Comparison of ENCODE assay signal across 13 mouse cellular contexts in genomic region chr11:77855396-77855795, GRCm38 (mm10). TPM values are rescaled to one million over a fixed set of nuclear protein-coding genes. Genes with fewer than 3 reads are reported as not detected.
DNase-seq lines count a peak whose midpoint lies in the region; ATAC-seq and TF ChIP-seq lines count a peak whose summit lies in the region.
"Had no signal": no experiment of that assay in that cellular context is flagged by ENCODE, and none has a peak within 500 bp of the region (broad histone marks: within the 10 kb centered on the region; RNA-seq: fewer than 3 reads in every experiment).

No protein-coding gene starts in this region.

- H3K27ac ChIP-seq in intestine, embryonic 15.5 days, result no peak overlapping the region
- no peak overlapping the region for H3K27ac ChIP-seq in intestine, postnatal 0 days (ENCODE audit: low read depth, low read length)
- 0 out of 2 replicates have a peak overlapping the region, but pooled peaks have one; percentile 53 for H3K27ac ChIP-seq in forebrain, embryonic 10.5 days
- peak overlapping the region; percentile 62 for H3K27ac ChIP-seq in hindbrain, embryonic 12.5 days
- peak overlapping the region; percentile 44 for H3K27ac ChIP-seq in neural tube, embryonic 12.5 days
- H3K27ac ChIP-seq: kidney, postnatal 0 days; macrophage had no signal

- H3K4me3 ChIP-seq in intestine, embryonic 15.5 days (replicated peaks), result no peak overlapping the region
- H3K4me3 ChIP-seq in intestine, postnatal 0 days (ENCODE audit: low read depth, low read length), result no peak overlapping the region
- H3K4me3 ChIP-seq in forebrain, embryonic 10.5 days, result no peak overlapping the region
- no peak overlapping the region for H3K4me3 ChIP-seq in hindbrain, embryonic 12.5 days
- H3K4me3 ChIP-seq in neural tube, embryonic 12.5 days, result no peak overlapping the region

- no peak for TF ChIP-seq CTCF in intestine, postnatal 0 days (IDR thresholded peaks at IDR 0.05; ENCODE audit: low read depth)

- DNase-seq in forebrain, embryonic 10.5 days (ENCODE audit: extremely low spot score, low spot score), result no peak
- no peak for DNase-seq in adrenal gland, postnatal 4 days (ENCODE audit: low spot score in 2 of 2)
- DNase-seq in kidney, adult 11 months, result no peak
- DNase-seq: layer of hippocampus, postnatal 36 days; thymus, adult 18-20 months had no signal

- H3K4me1 ChIP-seq in intestine, embryonic 15.5 days (replicated peaks), result peaks cover 25% of the 10 kb centered on the region
- no peaks in the 10 kb centered on the region for H3K4me1 ChIP-seq in intestine, postnatal 0 days (replicated peaks; ENCODE audit: control insufficient read depth, insufficient read depth, low read length)
- peaks cover 58% of the 10 kb centered on the region for H3K4me1 ChIP-seq in forebrain, embryonic 10.5 days
- peaks cover 78% of the 10 kb centered on the region for H3K4me1 ChIP-seq in hindbrain, embryonic 12.5 days
- peaks cover 77% of the 10 kb centered on the region for H3K4me1 ChIP-seq in neural tube, embryonic 12.5 days

- peak overlapping the region; percentile 10; the same call in 1 of the 2 replicates for H3K9ac ChIP-seq in intestine, embryonic 15.5 days
- H3K9ac ChIP-seq in intestine, postnatal 0 days (ENCODE audit: low read depth, low read length), result no peak overlapping the region
- no peak overlapping the region for H3K9ac ChIP-seq in hindbrain, embryonic 12.5 days
- no peak overlapping the region for H3K9ac ChIP-seq in neural tube, embryonic 12.5 days

- H3K9me3 ChIP-seq in intestine, embryonic 15.5 days, result no peaks in the 10 kb centered on the region
- H3K9me3 ChIP-seq in intestine, postnatal 0 days (ENCODE audit: control insufficient read depth), result no peaks in the 10 kb centered on the region
- no peaks in the 10 kb centered on the region for H3K9me3 ChIP-seq in forebrain, embryonic 10.5 days
- no peaks in the 10 kb centered on the region for H3K9me3 ChIP-seq in hindbrain, embryonic 12.5 days (replicated peaks)
- H3K9me3 ChIP-seq in neural tube, embryonic 12.5 days, result no peaks in the 10 kb centered on the region

- no peak overlapping the region for H3K4me2 ChIP-seq in intestine, embryonic 15.5 days (replicated peaks)
- no peak overlapping the region for H3K4me2 ChIP-seq in intestine, postnatal 0 days (replicated peaks; ENCODE audit: low read depth)
- no peak overlapping the region for H3K4me2 ChIP-seq in hindbrain, embryonic 12.5 days (replicated peaks)
- 0 out of 2 replicates have a peak overlapping the region, but pooled peaks have one; percentile 1 for H3K4me2 ChIP-seq in neural tube, embryonic 12.5 days (replicated peaks)

- ATAC-seq in intestine, embryonic 15.5 days, result no peak
- ATAC-seq in intestine, postnatal 0 days, result no peak
- ATAC-seq in hindbrain, embryonic 12.5 days (ENCODE audit: low FRiP score), result no peak
- no peak for ATAC-seq in neural tube, embryonic 12.5 days (ENCODE audit: low FRiP score, low read depth)
- ATAC-seq in megakaryocyte, adult 5-6 weeks (ENCODE audit: poor library complexity, severe bottlenecking), result no peak

- H3K36me3 ChIP-seq in intestine, embryonic 15.5 days, result peaks cover 16% of the 10 kb centered on the region; the same call in 1 of the 2 replicates
- H3K36me3 ChIP-seq in intestine, postnatal 0 days (ENCODE audit: control insufficient read depth, insufficient read depth), result peaks cover 82% of the 10 kb centered on the region
- peaks cover 63% of the 10 kb centered on the region for H3K36me3 ChIP-seq in forebrain, embryonic 10.5 days (replicated peaks)
- peaks cover 41% of the 10 kb centered on the region for H3K36me3 ChIP-seq in hindbrain, embryonic 12.5 days
- H3K36me3 ChIP-seq in neural tube, embryonic 12.5 days, result peaks cover 57% of the 10 kb centered on the region

- WGBS in intestine, embryonic 15.5 days, result 41% methylated on average over 15 of the region's 15 CpGs
- WGBS in intestine, postnatal 0 days, result 59% methylated on average over 15 of the region's 15 CpGs
- WGBS in forebrain, embryonic 10.5 days, result 66% methylated on average over 15 of the region's 15 CpGs
- 34% methylated on average over 15 of the region's 15 CpGs for WGBS in hindbrain, embryonic 12.5 days
- 15% methylated on average over 15 of the region's 15 CpGs for WGBS in neural tube, embryonic 12.5 days

- no peaks in the 10 kb centered on the region for H3K27me3 ChIP-seq in intestine, embryonic 15.5 days (replicated peaks)
- H3K27me3 ChIP-seq in intestine, postnatal 0 days (replicated peaks; ENCODE audit: control insufficient read depth, insufficient read depth, low read length), result no peaks in the 10 kb centered on the region
- H3K27me3 ChIP-seq in forebrain, embryonic 10.5 days (ENCODE audit: poor library complexity, severe bottlenecking), result peaks cover 75% of the 10 kb centered on the region
- H3K27me3 ChIP-seq in hindbrain, embryonic 12.5 days, result peaks cover 35% of the 10 kb centered on the region
- H3K27me3 ChIP-seq in neural tube, embryonic 12.5 days (replicated peaks), result peaks cover 47% of the 10 kb centered on the region

RNA-seq across cellular contexts. Expression of gene Pipox, which starts 38.5 kb away (rescaled TPM):
- polyA plus RNA-seq in intestine, embryonic 15.5 days (2015; fragmentation: Nextera tagmentation; extraction: Ambion mirVana), result 29.8 and 36.1 TPM in 2 replicates
- 45.7 and 57.1 TPM in 2 replicates for polyA plus RNA-seq in intestine, postnatal 0 days (2015; fragmentation: Nextera tagmentation; extraction: Ambion mirVana)
- polyA plus RNA-seq in forebrain, embryonic 10.5 days (2016; fragmentation: Nextera tagmentation; extraction: Ambion mirVana), result 10.0 and 10.1 TPM in 2 replicates
- polyA plus RNA-seq in hindbrain, embryonic 12.5 days (2016; fragmentation: Nextera tagmentation; extraction: Ambion mirVana), result 5.0 and 7.1 TPM in 2 replicates
- polyA plus RNA-seq in neural tube, embryonic 12.5 days (2016; fragmentation: Nextera tagmentation; extraction: Ambion mirVana), result 2.7 and 4.7 TPM in 2 replicates
- not detected in 2 replicates for total RNA-seq in megakaryocyte, adult 5-6 weeks (2015)
- not detected in 2 replicates for total RNA-seq in megakaryocyte, adult 5-6 weeks (2017)
- total RNA-seq in adrenal gland, postnatal 4 days (2021), result 10 to 100 TPM in 1 of 2 experiments, 1 to 10 TPM in 1; 9.1 to 16.9 TPM
- total RNA-seq: gastrocnemius, adult 18-20 months had no signal
- polyA plus RNA-seq: macrophage had no signal

Comparison
In these comparisons a context has a peak if more than half of its experiments do, and no peak if none do; other contexts are left out.
1. H3K27ac ChIP-seq: peak in forebrain, embryonic 10.5 days (single experiment), hindbrain, embryonic 12.5 days (single experiment) and neural tube, embryonic 12.5 days (single experiment); none in intestine, embryonic 15.5 days (single experiment) and intestine, postnatal 0 days (single experiment).